ENCODE assay signal across 12 mouse cellular contexts in genomic region chr17:25567261-25567660, GRCm38 (mm10). TPM values are rescaled to one million over a fixed set of nuclear protein-coding genes. Genes with fewer than 3 reads are reported as not detected.
DNase-seq lines count a peak whose midpoint lies in the region; ATAC-seq and TF ChIP-seq lines count a peak whose summit lies in the region.
"Had no signal": no experiment of that assay in that cellular context is flagged by ENCODE, and none has a peak within 500 bp of the region (broad histone marks: within the 10 kb centered on the region; RNA-seq: fewer than 3 reads in every experiment).

No protein-coding gene starts in this region.

- ATAC-seq in embryonic facial prominence, embryonic 12.5 days (ENCODE audit: insufficient number of reproducible peaks, insufficient read depth, low FRiP score, low TSS enrichment): no peak
- ATAC-seq in hindbrain, embryonic 12.5 days (ENCODE audit: low FRiP score): no peak
- ATAC-seq in midbrain, embryonic 14.5 days (ENCODE audit: low FRiP score, low TSS enrichment): no peak

- H3K9ac ChIP-seq in embryonic facial prominence, embryonic 12.5 days: no peak overlapping the region
- no peak overlapping the region for H3K9ac ChIP-seq in hindbrain, embryonic 12.5 days
- no peak overlapping the region for H3K9ac ChIP-seq in midbrain, embryonic 14.5 days (replicated peaks; ENCODE audit: low read length)
- H3K9ac ChIP-seq: liver, embryonic 15.5 days; midbrain, embryonic 12.5 days had no signal

- H3K27ac ChIP-seq in left cerebral cortex, adult 2 months: peak overlapping the region; percentile 82
- H3K27ac ChIP-seq in embryonic facial prominence, embryonic 12.5 days: no peak overlapping the region
- H3K27ac ChIP-seq in hindbrain, embryonic 12.5 days: no peak overlapping the region
- no peak overlapping the region for H3K27ac ChIP-seq in midbrain, embryonic 14.5 days (replicated peaks; ENCODE audit: low read depth, low read length)
- H3K27ac ChIP-seq: liver, embryonic 15.5 days; midbrain, embryonic 12.5 days had no signal

- H3K36me3 ChIP-seq in embryonic facial prominence, embryonic 12.5 days: 0 out of 2 replicates have a peak, but pooled peaks cover 3% of the 10 kb centered on the region
- no peaks in the 10 kb centered on the region for H3K36me3 ChIP-seq in hindbrain, embryonic 12.5 days
- no peaks in the 10 kb centered on the region for H3K36me3 ChIP-seq in midbrain, embryonic 14.5 days (ENCODE audit: control insufficient read depth, insufficient read depth, low read length)
- H3K36me3 ChIP-seq: G1E; liver, embryonic 15.5 days; midbrain, embryonic 12.5 days had no signal

- H3K4me2 ChIP-seq in embryonic facial prominence, embryonic 12.5 days (replicated peaks): peak overlapping the region; percentile 98; the same call in 1 of the 2 replicates
- H3K4me2 ChIP-seq in hindbrain, embryonic 12.5 days (replicated peaks): peak overlapping the region; percentile 95; the same call in 1 of the 2 replicates
- peak overlapping the region; percentile 87 for H3K4me2 ChIP-seq in midbrain, embryonic 14.5 days (ENCODE audit: low read length)
- H3K4me2 ChIP-seq: liver, embryonic 15.5 days had no signal

- TF ChIP-seq CTCF in left cerebral cortex, adult 2 months (IDR thresholded peaks at IDR 0.05): no peak

- WGBS in embryonic facial prominence, embryonic 12.5 days: 75% methylated on average over 13 of the region's 13 CpGs
- 79% methylated on average over 13 of the region's 13 CpGs for WGBS in hindbrain, embryonic 12.5 days
- 78% methylated on average over 13 of the region's 13 CpGs for WGBS in midbrain, embryonic 14.5 days

- intact Hi-C loops in left cerebral cortex, adult 2 months (cut with DNase I): loop anchor here (2.0 kb wide), 1 partner anchor 58 kb away; no protein-coding TSS in a partner anchor
- intact Hi-C loops in left cerebral cortex, postnatal 14 days (cut with DNase I): loop anchor here (10.0 kb wide), 1 partner anchor 228 kb away; the partner anchor contains the start of genes AC134908.4, Fam173a and Metrn

- H3K4me1 ChIP-seq in embryonic facial prominence, embryonic 12.5 days: peaks cover 47% of the 10 kb centered on the region
- peaks cover 74% of the 10 kb centered on the region for H3K4me1 ChIP-seq in hindbrain, embryonic 12.5 days
- H3K4me1 ChIP-seq in midbrain, embryonic 14.5 days (ENCODE audit: control insufficient read depth, insufficient read depth, low read length): peaks cover 29% of the 10 kb centered on the region

- H3K27me3 ChIP-seq in embryonic facial prominence, embryonic 12.5 days: peaks cover 29% of the 10 kb centered on the region
- H3K27me3 ChIP-seq in hindbrain, embryonic 12.5 days: peaks cover 35% of the 10 kb centered on the region
- peaks cover 40% of the 10 kb centered on the region for H3K27me3 ChIP-seq in midbrain, embryonic 14.5 days (ENCODE audit: control insufficient read depth, insufficient read depth, low read length)

- peak in 1 of 2 experiments; percentile 37 for DNase-seq in left cerebral cortex, adult 2 months (ENCODE audit: extremely low spot score in 1 of 2, low spot score in 2 of 2)
- DNase-seq in left cerebral cortex, postnatal 14 days (ENCODE audit: low spot score in 2 of 2): no peak
- no peak for DNase-seq in midbrain, embryonic 14.5 days
- DNase-seq in lung, postnatal 4 days: no peak
- no peak for DNase-seq in embryo, embryonic 9.5 days (ENCODE audit: extremely low spot score)
- DNase-seq in kidney, postnatal 25 days: no peak
- DNase-seq: adrenal gland, adult 8-10 months had no signal

- no peaks in the 10 kb centered on the region for H3K9me3 ChIP-seq in embryonic facial prominence, embryonic 12.5 days
- H3K9me3 ChIP-seq in hindbrain, embryonic 12.5 days (replicated peaks): no peaks in the 10 kb centered on the region
- H3K9me3 ChIP-seq in midbrain, embryonic 14.5 days (ENCODE audit: control insufficient read depth, low read length): no peaks in the 10 kb centered on the region
- H3K9me3 ChIP-seq: G1E; liver, embryonic 15.5 days; midbrain, embryonic 12.5 days had no signal

- peak overlapping the region; percentile 63 for H3K4me3 ChIP-seq in left cerebral cortex, adult 2 months
- H3K4me3 ChIP-seq in embryonic facial prominence, embryonic 12.5 days: no peak overlapping the region
- no peak overlapping the region for H3K4me3 ChIP-seq in hindbrain, embryonic 12.5 days
- H3K4me3 ChIP-seq in midbrain, embryonic 14.5 days (replicated peaks; ENCODE audit: low read depth, low read length): no peak overlapping the region
- H3K4me3 ChIP-seq: liver, embryonic 15.5 days; midbrain, embryonic 12.5 days had no signal

RNA-seq across cellular contexts. Expression of gene Sox8, which starts 3.2 kb away (rescaled TPM):
- 10 to 100 TPM; 55.3 to 66.9 TPM for total RNA-seq in left cerebral cortex, adult 2 months (2021)
- 10 to 100 TPM; 62.2 to 70.1 TPM for total RNA-seq in left cerebral cortex, postnatal 14 days (2021)
- 11.8 and 13.2 TPM in 2 replicates for polyA plus RNA-seq in embryonic facial prominence, embryonic 12.5 days (2016; fragmentation: Nextera tagmentation; extraction: Ambion mirVana)
- 11.8 and 12.7 TPM in 2 replicates for polyA plus RNA-seq in hindbrain, embryonic 12.5 days (2016; fragmentation: Nextera tagmentation; extraction: Ambion mirVana)
- 8.0 and 13.5 TPM in 2 replicates for polyA plus RNA-seq in midbrain, embryonic 14.5 days (2014; fragmentation: Nextera tagmentation; extraction: Ambion mirVana)
- polyA plus RNA-seq: G1E had no signal

RNA-seq across cellular contexts. Expression of gene Lmf1, which starts 11.6 kb away (rescaled TPM):
- 10 to 100 TPM; 22.0 to 25.4 TPM for total RNA-seq in left cerebral cortex, adult 2 months (2021)
- total RNA-seq in left cerebral cortex, postnatal 14 days (2021): 10 to 100 TPM; 22.1 to 23.4 TPM
- polyA plus RNA-seq in embryonic facial prominence, embryonic 12.5 days (2016; fragmentation: Nextera tagmentation; extraction: Ambion mirVana): 29.4 and 31.4 TPM in 2 replicates
- polyA plus RNA-seq in hindbrain, embryonic 12.5 days (2016; fragmentation: Nextera tagmentation; extraction: Ambion mirVana): 25.7 and 26.2 TPM in 2 replicates
- polyA plus RNA-seq in midbrain, embryonic 14.5 days (2014; fragmentation: Nextera tagmentation; extraction: Ambion mirVana): 19.5 and 20.8 TPM in 2 replicates
